Mouse (Mus musculus) bone marrow, adult 2 months (tissue): ENCODE results near the gene Ltn1.

Source experiments
- CTCF ChIP-seq: fragments of 200-500 bp; IDR thresholded peaks from 2 replicates; pipeline ENCODE4 v1.5.1; 2011; ENCODE audit warnings: low read length, control low read depth; ENCODE audit not compliant: control insufficient read depth, insufficient read depth
- POLR2A ChIP-seq: fragments of 200-500 bp; IDR thresholded peaks from 2 replicates; pipeline ENCODE4 v1.6.1; 2011; ENCODE audit warnings: low read depth, mild to moderate bottlenecking, control low read depth, low read length, borderline replicate concordance; ENCODE audit not compliant: control insufficient read depth

- TF ChIP-seq POLR2A = no peak
- TF ChIP-seq CTCF = no peak
Observed at GRCm38 (mm10) chr16:87470579-87470978, 38.2 kb upstream of the Ltn1 start.
